Mouse (Mus musculus) G1E-ER4 (cell line): ENCODE data around the gene Gpc3. TPM values are rescaled to one million over a fixed set of nuclear protein-coding genes. Genes with fewer than 3 reads are reported as not detected.

Experiments used
- GATA1 ChIP-seq: IDR thresholded peaks from one replicate; pipeline ENCODE4 v1.8.0; 2012; ENCODE audit warnings: low read length, inconsistent platforms
- polyA plus RNA-seq: library from polyadenylated mRNA; stranded (reverse); fragments of >175 nt; gene quantifications from 2 replicates; pipeline ENCODE4 v1.2.3, GENCODE M21; 2012

Gpc3 gene
- polyA plus RNA-seq = not detected in 2 replicates

DNA sequence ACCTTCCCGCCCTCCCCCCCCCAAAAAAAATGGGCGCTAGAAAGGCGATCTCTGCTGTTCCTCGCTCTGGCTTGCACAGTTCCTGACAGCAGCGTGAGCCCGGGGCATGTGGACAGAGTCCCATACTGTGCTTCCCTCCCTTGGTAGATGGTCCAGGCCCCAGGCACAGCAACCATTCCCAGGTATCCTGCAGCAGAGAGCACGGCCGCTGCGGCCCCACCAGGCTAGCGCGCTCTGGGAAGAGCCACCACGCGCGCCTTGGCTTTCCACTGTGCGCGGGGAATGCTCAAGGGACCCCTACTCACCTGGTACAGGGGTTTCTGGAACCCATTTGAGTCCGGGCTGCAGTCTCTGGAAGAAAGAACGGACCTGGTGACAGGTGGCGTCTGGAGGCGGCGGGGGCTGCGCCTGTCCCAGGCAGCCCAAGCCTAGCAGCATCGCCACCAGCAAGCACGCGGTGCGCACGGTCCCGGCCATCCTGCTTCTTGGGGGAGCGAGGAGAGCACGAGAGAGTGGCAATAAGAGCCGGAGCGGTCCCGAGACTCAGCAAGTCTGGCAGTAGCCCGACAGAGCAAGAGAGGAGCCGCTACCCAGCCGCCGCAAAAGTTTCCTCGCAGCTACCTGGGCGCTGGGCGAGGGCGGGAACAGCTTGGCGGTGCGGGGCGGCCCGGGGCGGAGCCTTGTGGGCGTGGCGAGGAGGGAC, at the start of gene Gpc3:
Gene Gpc3, minus strand, starts transcription at position 623 of the 703 bp plus-strand sequence.
- TF ChIP-seq GATA1 = no peak

DNA sequence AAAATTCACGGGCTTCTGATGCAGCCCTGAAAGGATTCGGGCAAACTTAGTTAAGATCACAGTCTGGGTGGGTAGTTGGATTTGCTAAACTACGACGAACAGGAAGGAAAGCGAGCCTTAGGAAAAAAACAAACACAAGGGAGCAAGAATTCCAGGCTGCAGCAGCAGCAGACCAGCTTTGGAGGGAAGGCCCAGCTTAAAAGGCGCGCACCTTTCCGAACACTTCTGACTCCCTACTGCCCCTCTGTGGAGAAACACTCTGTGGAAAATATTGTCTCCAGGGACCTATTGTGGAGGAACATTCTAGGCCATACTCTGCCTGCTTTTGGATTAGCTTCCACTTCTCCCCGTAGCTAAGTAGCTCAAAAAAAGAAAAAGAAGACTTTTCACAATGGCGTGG, 38.2 kb upstream of the Gpc3 start:
- TF ChIP-seq GATA1 = no peak

DNA sequence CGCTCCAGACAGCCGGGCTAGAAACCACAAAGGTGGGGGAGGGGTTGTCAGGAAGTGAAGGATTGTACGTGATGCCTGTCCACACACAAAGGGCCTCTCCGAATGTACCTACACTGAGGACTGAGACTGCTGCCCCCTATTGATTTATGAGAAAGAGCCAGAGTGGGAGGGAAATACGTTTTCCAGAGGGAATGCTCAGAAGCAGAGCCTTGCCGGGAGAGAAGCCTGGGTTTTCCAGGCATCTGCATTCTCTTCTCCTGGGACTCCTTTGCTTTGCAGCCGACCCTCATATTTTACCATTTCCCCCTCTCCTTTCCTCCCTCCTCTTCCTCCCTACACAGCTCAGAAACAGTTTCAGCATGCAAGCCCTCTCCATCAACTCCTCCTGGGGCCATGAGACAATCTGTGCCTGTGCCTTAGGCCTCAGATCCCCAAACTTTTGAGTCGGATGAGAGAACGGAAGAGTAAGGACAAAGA, 37.8 kb upstream of the Gpc3 start:
- TF ChIP-seq GATA1 = no peak

DNA sequence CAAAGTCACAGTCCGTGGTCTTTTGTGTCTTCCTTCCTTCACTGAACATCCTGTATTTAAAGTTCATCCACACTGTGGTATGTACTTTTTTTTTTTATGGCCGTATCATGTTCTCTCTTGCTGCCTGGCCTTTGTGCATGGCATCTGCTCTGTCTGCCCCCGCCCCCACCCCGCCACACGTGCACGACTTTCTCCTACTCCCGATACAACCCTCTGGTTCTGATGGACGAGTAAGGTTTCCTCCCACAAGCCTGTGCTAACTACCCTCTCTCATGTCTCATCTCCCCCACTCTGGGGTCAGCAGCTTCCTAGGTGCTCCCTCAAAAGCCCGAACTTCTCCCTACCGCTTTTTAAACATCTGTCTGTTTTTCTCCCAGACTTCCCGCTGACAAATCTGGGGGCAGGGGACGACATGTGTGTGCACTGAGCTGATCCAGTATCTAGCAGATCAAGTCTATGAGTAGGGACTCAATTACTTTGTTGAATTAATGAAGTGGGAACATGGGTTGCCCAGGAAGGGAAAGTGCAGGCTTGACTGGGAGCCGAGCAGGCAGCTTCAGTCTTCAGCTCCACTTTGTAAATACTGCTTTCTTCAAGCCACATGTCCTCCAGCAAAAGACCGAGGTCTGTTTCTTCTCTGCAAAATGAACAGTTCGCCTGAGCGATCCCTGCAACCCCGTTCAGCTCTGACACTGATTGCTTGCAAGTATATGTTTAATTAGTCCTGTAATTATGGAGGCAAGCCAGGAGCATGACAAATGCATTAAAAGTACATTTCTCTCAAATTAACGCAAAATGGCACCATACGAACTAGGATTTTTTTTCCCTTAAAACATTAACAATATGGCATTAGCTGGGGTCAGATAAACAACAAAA, 35.4 kb upstream of the Gpc3 start:
- no peak for TF ChIP-seq GATA1

DNA sequence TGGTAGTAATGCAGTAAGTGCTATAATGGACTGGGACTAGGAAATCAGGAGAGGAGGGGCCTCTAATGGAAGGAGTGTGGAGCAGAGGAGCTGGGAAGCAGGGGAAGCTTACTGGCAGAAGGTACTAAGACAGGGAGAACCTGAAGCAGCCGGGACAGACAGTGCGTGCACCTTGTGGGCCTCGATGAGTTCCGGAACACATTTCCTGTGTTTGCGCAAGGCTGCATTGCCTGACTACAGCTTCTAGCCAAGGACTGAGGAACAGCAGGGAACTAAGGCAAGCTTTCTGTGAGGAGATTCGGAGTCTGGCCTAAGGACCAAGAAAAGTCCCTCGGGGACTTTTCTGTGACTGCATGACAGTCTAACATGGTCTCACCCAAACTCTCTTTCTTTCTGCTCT, 30.6 kb upstream of the Gpc3 start:
- no peak for TF ChIP-seq GATA1

DNA sequence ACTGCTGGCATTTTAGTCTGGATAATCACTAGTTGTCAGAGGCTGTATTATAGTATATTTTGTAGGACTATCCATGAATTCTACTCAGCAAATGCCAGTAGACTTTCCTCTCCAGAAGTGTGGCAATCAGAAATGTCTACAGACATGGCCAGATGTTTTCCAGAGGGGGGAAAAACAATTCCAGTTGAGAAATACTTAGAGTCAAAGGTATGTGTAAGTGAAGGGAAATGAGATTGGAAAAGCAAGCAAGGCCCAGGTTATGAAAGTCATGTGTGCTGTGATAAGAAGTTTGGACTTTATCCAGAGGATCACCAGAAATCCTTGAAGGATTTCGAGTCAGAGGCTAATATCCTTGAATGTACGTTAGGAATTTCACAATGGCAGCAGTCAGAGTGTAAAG, 29.6 kb upstream of the Gpc3 start:
- no peak for TF ChIP-seq GATA1

DNA sequence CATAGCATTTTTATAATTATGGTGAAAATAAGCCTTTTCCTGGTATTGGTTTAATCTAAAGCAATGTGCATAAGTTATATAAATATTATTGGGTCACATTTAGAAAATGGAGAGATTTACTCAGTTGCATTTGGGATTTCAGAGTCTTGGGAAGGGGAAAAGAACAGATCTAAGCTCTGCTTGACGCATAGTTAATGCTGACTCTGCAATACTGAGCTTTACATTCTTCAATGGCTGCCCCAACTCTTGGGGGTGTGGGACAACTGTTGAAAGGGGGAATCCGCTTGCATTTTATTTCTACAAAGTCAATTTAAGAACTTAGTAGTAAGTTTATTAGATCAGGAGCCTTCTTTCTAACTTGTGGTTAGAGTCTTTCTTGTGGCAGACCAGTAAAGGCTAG, 28.4 kb upstream of the Gpc3 start:
- TF ChIP-seq GATA1 = no peak

DNA sequence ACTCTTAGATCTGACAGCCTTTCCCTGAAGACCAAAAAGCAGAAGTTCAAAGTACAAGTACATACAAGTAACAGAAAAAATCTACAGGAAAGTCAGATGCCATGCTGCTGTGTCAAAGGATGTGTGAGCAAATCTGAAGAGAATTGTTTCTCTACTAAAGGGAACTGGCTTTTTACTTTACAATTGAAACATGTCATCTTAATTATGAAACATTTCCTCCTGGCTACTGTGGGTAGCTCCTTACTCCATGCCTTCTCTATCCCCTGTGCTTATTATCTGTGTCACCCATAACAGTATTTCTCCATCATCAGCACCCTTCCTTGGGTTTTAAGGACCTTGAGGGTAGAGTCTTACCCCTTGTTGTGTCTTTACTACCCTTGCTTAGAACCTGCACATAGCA, 23.7 kb upstream of the Gpc3 start:
- no peak for TF ChIP-seq GATA1

DNA sequence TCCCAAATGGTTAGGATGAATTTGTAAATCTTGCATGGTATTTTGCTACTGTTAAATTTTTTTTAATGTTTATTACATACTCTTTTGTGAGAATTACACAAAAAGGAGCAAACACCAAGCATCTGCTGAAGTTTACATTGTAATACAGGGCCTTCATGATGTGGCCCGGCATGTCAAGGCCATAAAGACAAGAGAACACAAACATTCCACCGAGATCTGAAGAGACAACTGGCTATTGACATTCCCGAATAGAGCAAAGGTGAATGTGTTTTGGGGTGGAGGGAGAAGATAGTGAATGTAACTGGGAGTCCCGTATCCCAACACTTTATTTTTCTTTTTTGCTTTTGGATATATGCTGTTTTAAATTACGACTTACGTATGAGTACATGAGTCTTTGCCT, 20.2 kb upstream of the Gpc3 start:
- TF ChIP-seq GATA1 = no peak

DNA sequence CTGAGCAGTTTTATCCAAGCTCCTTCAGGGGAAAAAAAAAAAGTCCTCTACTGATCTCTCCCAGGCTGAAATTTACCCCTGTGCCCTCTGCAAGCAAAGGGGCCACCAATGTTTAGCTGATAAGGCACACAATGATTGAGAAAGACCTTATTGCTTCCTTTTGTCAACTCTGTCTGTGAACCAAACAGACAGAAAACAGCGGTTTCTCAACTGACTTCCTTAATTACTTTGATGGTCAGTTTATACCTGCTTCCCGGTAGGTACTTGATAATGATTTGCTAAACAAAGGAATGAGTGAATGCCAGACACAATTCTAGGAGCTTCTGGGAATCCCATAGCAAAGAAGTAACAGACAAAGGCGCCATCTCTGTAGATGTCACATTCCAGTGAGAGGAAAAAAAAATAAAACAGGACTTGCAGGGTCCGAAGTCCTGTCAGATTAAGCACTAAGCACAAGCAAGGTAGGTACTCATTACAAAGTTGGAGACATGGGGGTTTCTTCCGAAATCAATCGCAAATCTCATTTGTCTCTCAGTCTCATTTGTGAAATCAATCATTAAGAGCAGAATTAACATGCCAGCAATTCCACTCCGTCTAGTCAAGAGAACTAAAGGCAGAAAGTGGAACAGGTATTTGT, 19.1 kb upstream of the Gpc3 start:
- TF ChIP-seq GATA1 = no peak

DNA sequence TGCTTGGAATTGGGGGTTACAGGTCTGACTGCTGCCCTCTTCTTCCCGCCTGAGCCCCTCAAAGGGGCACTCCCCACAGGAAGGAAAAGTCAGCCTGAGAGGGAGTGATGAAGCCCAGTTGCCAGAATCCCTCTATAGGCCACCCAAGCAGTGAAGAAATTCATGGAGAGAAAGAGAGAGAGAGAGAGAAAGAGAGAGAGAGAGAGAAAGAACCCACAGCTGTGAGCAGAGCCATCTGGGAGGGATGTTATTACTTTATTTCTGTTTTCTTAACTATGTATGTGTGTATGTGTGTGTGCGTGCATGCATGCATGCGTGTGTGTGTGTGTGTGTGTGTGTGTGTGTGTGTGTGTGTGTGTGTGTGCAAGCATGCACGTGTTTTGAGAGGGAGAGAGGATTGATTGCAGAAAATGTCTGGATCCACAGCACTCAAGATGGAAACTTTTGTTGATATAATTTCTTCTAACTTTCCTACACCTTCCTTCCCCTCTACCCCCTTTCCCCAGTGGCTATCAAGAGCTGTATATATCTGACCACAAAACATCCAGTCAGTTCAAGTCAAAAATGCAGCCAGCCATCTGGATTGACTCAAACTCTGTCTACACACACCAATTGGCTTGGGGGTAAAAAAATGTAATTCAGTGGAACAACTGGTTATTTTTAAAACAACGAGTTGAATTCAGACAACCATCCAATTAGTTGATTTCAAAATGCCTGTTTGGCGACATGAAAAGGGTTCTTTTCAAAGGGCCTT, 13.4 kb upstream of the Gpc3 start:
- no peak for TF ChIP-seq GATA1

DNA sequence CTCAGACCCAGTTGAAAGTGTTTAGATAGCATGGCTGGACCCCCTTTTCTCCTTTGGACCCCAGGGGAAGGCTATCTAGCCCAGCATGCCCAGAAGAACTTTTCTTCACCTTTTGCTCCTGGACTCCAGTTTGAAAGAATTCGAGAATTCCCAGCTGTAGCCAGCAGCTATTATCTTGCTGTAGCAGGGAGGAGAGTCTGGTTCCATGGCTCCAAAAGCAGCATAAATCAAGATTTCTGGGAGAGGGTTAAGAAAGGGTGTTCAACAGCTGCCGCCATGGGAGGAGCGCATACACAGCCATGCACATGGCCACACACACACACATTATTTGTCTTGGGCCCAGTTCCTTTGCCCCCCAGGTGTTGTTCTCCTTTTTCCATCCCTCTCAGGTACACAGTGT, 4.1 kb upstream of the Gpc3 start:
- no peak for TF ChIP-seq GATA1

DNA sequence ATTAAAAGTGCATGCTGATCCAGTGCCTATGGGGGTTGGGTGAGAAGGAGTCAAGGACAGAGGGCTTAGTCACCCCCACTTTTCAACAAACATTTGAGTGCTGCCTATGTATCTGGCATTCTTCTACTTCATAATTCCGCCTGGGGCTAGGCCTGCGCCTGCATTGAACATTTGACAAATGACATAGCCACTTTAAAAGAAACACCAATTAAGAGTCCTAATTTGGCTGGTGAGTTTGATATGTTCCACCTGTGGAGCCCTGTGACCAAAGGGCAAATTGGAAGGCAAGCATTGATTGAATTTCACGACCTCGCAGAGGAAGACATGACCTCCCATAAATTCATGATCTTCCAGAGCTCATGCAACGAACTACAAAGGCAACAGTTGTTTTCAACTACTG, 2.4 kb upstream of the Gpc3 start:
- no peak for TF ChIP-seq GATA1

DNA sequence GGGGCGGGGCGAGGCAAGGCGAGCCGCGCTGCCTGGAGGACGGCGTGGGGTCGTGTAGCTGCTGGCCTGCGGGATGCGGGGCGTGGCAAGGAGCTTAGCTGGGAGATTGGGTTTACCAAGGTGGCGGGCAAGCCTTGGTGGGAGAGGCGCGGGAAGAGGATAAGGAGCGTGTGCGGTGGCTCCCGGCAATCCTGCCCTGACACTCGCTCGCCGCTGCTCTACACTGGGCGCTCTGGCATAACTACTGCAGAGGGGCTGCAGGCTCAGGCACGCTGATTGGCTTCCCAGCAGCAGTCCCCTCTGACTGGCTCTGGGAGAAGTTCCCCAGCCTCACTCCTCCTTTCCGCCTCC, 256 bp upstream of the Gpc3 start:
- no peak for TF ChIP-seq GATA1

DNA sequence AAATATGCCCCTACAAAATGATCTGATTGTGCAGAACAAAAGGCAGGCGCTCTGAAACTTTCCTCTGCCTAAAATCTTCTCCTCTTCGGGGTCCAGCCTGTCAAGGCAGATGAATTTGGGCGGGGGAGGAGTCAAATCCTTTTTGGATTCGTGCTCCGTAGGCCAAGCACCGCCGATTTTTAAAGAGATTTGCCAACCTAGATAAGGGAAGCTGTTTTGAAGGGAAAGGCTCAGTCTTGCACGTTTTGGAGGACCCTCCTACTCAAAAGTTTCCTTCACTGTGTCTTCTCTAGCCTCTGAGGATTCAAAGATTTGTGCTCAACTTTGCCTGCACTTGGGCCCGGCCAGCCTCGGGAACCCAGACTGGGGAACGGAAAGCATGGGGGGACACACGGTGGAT, 944 bp downstream of the Gpc3 start:
- TF ChIP-seq GATA1 = no peak
